Mouse (Mus musculus) cerebellum, postnatal 4 days (tissue): ENCODE results near the gene Ccdc65.
A peak's percentile ranks its signal among the peaks of the same experiment; 100 is the strongest.
"Not testable (repeated sequence)": the region's sequence is repeated elsewhere in the genome, so short reads cannot be mapped to it uniquely, and the experiment has no call there.

ENCODE experiments used
- DNase-seq, 2 experiments: peaks; one replicate each; pipeline ENCODE4 v3.0.0; 2022; ENCODE audit warnings: low spot score in 2 of 2, mixed read lengths in 1 of 2

Gene Ccdc65

GRCm38 (mm10) chr15:98737881-98738280 is 29.9 kb downstream of the Ccdc65 start:
- DNase-seq: peak in 1 of 2 experiments; percentile 41

DNA sequence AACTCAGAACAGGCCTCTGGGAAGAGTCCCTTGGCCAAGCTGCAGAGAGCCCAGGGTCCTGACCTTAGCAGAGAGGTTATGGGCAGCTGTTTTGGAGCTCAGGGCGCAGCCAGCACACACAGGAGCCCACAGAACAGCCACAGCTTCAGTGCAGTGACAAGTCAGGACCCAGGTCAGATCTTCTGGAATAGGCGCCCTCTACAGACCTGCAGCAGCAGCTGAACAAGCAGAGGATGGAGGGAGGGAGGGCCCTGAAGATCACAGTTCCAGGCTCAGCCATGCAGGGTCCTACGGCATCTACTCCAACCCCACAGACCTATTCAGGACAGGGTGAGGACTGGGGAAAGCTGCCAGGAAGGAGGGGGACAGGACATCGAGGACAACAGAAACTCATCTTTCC is 30.8 kb downstream of the Ccdc65 start:
- DNase-seq: no peak

DNA sequence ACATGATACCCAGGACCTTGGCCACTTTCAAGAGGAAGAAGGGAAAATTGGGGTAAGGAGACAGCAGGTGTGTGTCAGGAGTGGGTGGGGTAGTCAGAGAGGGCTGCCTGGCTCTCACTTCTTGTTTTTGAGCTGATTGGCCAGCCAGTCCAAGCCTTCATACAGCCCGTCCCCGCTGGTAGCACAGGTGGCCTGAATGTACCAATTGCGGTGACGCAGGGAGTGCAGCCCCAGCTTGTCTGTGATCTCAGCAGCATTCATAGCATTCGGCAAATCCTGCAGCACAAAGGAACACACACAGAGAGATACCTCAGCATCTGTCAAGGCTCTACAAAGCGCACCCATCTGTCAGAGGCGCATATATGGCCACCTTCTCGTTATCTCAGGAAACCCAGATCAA is 32.2 kb downstream of the Ccdc65 start:
- no peak for DNase-seq

GRCm38 (mm10) chr15:98742766-98743428 is 34.9 kb downstream of the Ccdc65 start:
- no peak for DNase-seq

GRCm38 (mm10) chr15:98743863-98744262 is 35.9 kb downstream of the Ccdc65 start:
- DNase-seq: not testable (repeated sequence)

DNA sequence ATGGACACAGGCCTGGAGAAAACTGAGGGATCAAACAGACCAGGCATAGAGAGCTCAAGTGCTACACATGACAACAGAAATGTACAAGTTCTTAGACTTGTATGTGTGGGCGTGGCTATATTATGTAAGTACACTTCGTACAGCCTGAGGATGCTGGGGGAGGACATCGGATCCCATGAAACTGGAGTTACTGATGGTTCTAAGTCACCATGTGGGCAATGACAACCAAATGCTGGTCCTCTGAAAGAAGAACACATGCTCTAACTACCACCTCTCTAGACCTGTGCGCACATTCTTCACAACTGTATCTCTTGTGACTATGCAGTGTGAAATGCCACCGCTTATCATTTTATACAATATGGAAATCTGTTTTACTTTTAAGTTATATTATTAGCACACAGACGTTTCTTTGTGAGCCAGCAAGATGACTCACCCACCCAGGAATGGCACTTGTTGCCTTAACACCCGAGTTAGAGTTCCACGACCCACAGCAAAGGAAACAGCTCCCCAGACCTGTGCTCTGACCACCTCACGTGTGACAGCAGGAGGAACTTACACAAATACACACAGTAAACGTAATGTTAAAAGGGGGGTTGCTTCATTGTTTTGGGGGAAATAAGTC is 38.4 kb downstream of the Ccdc65 start:
- DNase-seq: no peak

- no peak for DNase-seq
These were observed 39.3 kb downstream of the Ccdc65 start for GRCm38 (mm10) chr15:98747296-98747695.

DNA sequence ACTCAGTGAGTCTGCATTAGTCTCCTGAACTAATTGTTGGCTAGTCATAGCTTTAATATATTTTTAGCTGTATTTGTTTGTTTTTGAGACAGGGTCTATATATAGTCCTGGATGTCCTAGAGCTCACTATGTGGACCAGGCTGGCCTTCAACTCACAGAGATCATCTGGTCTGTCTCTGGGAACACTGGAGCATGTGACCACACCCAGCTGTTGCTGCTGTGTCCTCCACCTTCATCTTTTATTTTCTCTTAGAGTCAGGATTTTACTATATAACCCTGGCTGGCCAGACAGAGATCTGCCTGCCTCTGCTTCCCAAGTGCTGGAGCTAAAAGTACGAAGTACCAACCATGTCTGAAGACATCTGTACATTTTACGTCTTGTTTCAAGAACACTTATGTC is 41.1 kb downstream of the Ccdc65 start:
- DNase-seq: no peak

DNA sequence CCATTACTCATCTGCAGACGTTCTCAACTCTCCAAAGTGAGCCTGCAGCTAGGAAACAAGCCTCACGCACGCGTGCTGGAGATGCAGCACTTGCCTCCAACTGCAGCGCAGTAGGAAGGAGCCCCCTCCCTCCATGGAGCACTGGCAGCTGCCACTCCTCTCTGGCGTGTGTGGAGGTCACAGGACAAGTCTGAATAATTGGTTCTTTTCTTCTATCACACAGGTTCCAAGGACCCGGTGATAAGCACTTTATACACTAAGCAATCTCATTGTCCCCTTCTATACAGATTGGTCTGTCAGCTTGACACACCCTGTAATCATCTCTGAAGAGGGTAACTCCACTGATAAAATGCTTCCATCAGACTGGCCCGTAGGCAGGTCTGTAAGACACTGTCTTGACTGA is 45.0 kb downstream of the Ccdc65 start:
- no peak for DNase-seq

GRCm38 (mm10) chr15:98754125-98754524 is 46.1 kb downstream of the Ccdc65 start:
- DNase-seq: no peak

DNA sequence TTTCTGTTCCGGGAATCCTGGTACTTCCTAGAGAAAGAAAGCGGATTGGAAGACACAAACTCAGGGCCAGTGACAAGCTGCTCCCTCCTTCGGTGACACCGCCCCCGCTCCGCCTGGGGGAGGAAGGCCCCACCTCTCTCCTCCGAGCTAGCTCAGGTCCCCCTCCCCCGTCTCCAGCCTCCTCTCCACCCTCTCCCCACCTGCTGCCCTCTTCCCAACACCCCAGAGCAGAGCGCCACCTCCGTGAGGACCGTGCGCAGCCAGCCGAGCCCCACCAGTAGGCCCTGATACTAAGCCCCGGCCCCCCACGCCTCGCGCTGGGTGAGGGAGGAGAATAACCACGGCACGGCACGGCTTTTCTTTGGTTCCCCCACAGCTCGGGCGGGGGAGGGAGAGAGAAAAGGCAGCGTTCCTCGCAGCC is 54.2 kb downstream of the Ccdc65 start:
- peak; percentile 37 to 67 for DNase-seq

DNA sequence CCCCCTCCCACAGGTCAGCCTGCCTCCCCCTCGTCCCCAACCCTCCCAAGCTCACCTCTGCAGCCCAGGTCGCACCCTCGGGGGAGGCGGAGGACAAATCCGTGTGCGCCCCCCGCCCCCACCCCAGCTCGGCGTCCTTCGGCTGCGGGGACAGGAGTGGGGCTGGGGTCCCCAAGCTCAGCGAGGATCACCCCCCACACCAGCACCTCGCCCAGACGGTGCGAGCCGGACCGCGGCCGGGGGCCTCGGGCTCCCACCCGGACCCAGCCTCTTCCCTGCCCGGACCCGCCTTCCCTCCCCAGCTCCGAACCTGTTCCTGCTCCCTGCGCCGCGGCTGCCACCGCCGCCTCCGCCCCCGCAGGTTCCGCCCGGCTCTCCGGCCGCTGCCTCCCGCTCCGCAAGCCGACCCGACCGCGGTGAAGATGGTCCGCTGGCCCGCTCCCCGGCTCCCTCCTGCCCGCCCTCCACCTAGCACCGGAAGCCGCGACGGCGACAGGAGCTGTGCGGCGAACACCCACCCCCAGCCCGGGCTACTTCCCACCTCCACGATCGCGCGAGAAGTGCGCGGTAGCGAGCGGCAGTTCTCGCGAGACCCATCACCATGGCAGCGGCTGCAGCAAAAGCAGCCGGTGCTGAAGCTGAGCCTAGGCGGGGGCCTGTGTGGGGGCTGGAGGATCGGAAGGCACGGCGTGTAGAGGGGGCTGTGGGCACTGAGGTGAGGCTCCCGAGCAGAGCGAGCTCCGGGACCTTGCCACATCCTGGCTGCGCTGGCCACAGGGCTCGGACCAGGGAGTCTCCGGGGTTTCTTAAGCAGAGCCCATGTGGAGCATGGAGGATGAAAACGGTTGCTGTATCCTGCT is 54.9 kb downstream of the Ccdc65 start, which contains the start of gene Arf3:
Gene Arf3 (minus strand): TSS at position 545 of the 860 bp plus-strand sequence.
- peak; percentile 94 to 96 for DNase-seq

- DNase-seq: no peak
These were observed 57.9 kb downstream of the Ccdc65 start for GRCm38 (mm10) chr15:98765929-98766328.

DNA sequence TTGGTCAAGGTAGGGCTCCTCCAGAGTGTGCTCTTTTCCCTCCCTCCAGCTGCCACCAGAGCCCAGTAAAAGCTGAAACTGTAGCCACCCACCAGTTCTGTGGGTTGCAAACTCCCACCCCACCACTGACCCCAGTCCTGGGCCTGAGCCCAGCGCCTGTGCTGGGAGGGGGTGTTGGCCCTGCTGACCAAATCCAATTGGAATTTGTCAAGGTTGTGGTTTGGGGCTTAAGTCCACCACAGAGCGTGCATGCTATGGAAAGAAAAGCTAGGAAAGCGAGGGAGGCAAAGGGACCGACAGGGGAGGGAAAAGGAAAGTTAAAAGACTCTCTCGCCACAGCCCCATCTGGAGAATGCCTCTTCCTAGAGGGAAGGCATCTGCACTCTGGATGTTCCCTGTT is 60.3 kb downstream of the Ccdc65 start:
- no peak for DNase-seq

DNA sequence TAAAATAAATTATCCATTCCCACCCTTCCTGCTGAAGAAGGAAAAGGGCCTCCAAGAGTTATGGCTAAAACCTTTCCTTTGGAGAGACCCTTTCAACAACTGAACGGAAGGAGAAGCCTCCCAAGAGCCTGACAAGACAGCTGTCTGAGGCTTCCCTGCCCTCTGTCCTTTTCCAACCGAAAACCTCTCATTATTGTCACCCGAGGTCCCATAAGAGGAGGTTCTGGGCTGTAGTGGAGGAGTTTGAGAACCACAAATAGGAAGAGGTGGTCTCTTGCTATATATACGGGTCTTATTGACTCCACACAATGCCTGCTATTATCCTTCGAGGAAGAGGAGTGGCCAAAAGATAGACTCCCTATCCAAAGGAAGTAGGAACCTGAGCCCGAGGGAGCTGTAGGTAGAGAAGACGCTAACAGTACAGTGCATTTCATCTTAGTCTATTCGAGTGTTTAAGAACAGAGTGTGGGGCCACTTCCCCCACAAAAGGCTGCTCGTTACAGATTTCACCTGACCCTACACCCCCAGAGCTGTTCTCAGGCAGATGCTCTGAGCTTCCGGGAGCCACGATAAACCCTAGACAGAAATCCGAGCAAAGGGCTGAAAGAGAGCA is 63.9 kb downstream of the Ccdc65 start:
- no peak for DNase-seq

- no peak for DNase-seq
These were observed 64.7 kb downstream of the Ccdc65 start for GRCm38 (mm10) chr15:98772511-98773211.
